Mouse (Mus musculus): Measurements from ENCODE around the gene Dhdds. TPM values are rescaled to one million over a fixed set of nuclear protein-coding genes. Genes with fewer than 3 reads are reported as not detected.
A peak's percentile ranks its signal among the peaks of the same experiment; 100 is the strongest.

Gene Dhdds
- total RNA-seq (2021): 10 to 100 TPM; 57.9 to 65.2 TPM
- long read RNA-seq, experiment 1, partial matches to known transcripts: 2 of 25 reads
- long read RNA-seq, experiment 1, other reads (novel, unspliced or antisense): 12 of 25 reads
- long read RNA-seq, experiment 2, partial matches to known transcripts: 0 of 24 reads
- long read RNA-seq, experiment 2, other reads (novel, unspliced or antisense): 13 of 24 reads

DNA sequence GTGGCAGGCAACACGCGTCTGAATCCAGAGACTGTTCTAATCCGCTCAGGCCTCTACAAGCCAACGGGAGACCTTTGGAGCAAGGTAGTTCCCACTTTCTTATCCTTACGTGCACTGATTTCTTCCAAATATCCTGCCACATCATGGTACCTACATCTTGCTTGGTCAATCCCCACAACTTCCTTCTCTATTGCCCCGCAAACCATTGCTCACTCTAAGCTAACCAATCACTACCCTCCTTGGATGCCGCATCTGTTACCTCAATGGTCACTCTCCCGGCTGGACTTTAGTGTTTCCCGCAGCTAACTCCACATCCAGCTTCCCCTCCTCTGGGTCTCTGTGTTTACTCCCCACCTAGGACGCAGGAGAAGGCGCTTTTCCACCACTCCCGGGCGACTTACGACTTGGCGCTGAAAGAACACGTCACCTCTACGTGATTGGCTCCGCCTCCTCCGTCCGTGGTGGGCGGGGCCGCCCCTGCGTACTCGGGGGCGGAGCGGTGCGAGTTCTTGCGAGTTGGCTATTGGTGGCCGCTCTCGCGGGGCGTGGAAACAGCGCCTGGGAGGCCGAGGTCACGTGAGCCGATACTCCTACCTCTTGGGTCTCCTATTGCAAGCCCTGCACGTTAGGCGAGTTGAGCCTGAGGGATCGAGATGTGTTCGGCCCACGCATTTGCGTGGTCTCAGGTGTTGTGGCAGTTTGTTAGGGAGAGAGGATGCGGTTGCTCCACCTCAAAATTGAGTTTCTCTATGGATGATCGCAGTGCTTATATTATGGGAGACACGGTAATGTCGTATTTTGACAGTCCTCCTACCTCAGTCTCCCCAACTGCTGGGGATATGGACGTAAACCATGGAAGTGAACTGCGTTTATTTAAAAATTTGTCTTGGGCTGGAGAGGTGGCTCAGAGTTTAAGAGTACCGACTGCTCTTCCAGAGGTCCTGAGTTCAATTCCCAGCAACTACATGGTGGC lies at the start of gene Dhdds:
TSS of gene Dhdds (minus strand) at position 453 of the 973 bp plus-strand sequence.
- DNase-seq (ENCODE audit: low spot score in 2 of 2): peak; percentile 92 to 95

- no peak for DNase-seq (ENCODE audit: low spot score in 2 of 2)
Observed at GRCm38 (mm10) chr4:134047648-134048047, 46.9 kb upstream of the Dhdds start.

DNA sequence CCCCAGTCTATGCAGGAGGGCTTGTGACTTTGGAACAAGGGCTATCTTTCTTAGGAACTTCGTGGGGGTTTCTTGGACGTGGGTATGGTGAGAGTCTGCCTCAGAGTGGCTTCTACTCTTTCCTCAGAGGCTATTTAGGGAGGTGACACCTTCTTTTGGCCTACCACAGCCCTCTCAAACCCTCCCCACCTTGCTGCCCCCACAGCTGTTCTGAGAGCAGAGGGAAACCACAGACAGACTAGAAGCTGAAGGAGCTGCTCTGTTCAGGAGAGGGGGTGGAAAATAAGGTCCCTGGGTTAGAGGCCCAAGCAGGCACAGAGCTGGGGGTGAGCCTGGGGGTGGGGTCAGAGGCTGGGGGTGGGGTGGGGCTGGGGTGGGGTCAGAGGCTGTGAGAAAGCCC lies 42.3 kb upstream of the Dhdds start:
- no peak for DNase-seq (ENCODE audit: low spot score in 2 of 2)

DNA sequence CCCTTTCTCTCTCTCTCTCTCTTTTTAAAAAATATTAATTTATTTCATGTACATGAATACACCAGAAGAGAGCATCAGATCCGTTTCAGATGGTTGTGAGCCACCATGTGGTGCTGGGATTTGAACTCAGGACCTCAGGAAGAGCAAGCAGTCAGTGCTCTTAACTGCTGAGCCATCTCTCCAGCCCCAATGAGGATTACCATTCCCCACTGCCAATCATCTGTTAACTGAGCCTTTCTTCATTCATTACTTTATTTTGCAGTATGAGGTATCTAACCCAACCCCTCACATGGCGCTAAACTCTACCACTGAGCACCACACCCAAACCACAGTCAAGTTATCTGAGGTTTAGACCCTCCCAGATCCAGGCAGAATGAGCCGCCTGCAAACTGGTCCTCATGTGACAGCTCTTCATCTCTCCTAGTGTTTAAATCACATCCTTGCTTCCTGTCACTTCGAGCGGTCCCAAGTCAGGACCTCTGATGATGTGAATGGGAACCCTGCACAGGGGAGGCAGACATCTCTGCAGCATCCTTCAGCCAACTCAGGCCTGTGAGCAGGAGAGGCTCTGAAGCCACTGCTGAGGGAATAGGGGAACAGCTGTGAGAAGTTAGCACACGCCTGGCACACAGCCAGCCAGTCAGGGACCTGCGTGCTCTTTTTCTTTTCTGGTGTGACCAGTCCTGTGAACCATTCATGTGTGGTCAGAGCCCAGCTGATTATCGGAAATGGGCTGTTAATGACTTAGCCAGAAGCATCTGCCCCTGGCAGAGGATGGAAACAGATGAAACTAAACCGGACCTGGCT lies 40.8 kb upstream of the Dhdds start:
- DNase-seq (ENCODE audit: low spot score in 2 of 2): no peak

DNA sequence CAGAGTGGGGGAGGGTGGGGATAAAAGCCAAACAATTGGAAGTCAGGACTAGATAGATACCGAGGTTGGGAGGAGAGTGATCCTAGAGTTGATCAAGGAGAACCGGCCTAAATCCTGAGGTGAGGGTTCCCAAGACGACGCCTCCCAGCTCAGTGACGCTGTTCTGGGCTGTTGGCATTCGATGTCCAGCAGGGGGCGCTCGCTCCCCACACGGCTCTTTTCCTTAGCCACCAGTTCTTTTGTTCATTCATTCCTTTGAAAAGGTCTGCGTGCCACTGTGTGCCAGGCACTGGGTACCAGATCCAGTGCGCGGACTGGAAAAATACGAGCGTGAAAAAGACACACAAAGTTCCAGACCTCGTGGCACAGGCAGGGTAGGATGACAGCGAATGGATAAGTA lies 35.2 kb upstream of the Dhdds start:
- peak; percentile 81 to 90 for DNase-seq (ENCODE audit: low spot score in 2 of 2)

DNA sequence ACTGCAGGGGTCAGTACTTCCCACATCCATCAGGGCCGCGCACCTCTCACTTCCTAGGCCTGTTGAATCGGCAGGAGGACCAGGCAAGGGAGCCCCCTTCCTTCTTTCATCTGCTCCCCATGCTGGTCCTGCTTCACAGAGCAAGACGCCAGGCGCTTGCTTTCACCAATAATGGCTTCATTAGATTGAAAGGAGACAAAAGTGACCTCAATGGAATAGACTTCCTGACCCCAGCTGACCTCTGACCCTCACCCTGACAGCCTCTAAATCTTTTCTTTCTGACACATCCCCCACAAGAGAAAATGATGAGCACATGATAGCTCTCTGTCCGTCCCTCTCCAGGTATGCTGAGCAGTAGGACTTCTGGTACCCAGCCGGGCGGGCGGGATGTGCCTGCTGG lies 25.1 kb upstream of the Dhdds start:
- DNase-seq (ENCODE audit: low spot score in 2 of 2): no peak

- peak; percentile 33 to 45 for DNase-seq (ENCODE audit: low spot score in 2 of 2)
Observed at GRCm38 (mm10) chr4:134020621-134021020, 19.9 kb upstream of the Dhdds start.

- DNase-seq (ENCODE audit: low spot score in 2 of 2): no peak
Observed at GRCm38 (mm10) chr4:134019641-134020351, 19.1 kb upstream of the Dhdds start.

DNA sequence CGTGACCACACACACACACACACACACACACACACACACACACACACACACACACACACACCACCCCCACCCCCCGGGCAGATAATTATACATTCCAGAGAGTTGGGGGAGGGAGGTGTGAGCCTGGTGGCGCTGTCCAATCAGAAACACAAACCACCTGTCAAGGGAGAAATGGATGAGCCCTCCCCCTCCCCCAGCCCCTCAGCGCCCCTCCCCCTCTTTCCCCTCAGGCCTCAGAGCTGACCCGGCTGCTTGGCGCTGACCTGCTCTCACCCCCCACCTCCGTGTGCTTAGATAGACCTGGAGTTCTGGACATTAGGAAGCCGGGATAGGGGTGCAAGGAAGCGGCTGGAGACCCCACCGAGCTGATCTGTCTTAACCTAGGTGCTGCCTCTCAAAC lies 18.5 kb upstream of the Dhdds start:
- DNase-seq (ENCODE audit: low spot score in 2 of 2): no peak

GRCm38 (mm10) chr4:134018779-134019145 lies 18.0 kb upstream of the Dhdds start, which contains the start of gene Lin28a:
Gene Lin28a (minus strand): TSS chr4:134018841.
- no peak for DNase-seq (ENCODE audit: low spot score in 2 of 2)

- DNase-seq (ENCODE audit: low spot score in 2 of 2): no peak
Observed at GRCm38 (mm10) chr4:134018038-134018778, 17.5 kb upstream of the Dhdds start.

DNA sequence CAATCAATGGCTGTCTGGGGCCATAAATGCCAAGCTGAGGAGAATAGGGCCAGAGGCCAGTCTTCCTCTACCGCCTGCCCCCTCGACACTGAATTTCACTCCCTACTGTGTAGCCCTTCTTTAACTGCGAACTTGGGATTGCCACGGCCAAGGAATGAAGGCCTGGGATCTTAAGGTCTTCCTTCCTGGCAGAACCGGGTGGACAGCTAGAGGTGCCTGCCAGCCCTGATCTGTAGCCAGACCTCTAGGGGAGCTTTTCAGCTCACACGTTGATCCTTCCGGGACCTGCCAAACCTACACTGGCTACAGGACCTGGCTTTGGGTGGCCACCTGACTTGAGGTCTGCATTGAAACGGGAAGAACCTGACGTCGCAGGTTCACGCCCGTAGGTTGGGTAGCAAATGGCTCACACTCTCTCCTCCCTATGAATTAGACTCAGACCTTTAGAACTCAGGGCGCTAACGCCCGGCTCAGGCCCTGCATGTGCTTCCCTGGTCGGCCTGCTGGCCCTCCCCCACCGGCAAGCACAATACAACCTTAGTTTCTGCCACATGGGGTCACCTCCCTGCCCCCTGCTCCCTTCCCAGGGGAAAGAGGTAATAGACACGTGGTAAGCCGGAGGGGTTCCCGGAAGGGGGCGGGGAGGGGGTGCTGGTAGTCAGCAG lies 16.6 kb upstream of the Dhdds start:
- DNase-seq (ENCODE audit: low spot score in 2 of 2): no peak

DNA sequence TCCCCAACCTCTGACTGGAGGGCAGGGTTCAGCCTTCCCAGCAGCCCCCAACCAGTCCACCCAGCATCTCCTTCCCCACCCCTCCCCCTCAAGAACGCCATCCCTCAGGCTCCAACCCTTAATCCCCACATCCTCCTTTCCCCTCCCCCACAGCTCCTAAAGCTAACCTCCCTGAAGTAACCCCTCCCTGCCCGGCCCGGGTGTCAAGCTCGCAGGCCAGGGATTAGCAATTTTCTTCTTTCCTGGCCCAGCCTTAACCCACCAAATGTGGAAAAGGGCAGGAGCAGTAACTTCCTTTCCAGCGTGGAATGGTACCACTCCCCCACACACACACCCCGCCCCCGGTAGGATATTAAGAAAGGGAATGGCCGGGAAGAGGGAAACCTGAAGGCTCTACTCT lies 16.0 kb upstream of the Dhdds start:
- no peak for DNase-seq (ENCODE audit: low spot score in 2 of 2)

DNA sequence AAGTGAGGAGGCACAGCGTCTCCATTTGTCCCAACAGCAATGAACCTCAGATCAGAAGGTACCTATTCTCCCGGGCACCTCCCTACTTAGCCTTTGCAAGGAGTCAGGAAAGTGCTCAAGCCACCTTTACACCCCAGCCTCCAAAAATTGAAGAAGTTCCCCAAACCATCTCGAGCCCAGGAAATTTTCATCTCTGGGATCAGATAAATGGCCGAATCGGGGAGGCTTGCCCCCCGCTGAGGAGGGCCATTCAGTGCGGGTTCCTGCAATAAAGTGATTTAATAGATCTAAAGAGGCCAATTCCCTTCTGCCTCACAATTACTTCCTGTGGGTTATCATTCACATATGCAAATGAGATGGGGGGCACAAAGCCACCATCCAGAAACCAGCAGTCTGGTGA lies 15.5 kb upstream of the Dhdds start:
- no peak for DNase-seq (ENCODE audit: low spot score in 2 of 2)

DNA sequence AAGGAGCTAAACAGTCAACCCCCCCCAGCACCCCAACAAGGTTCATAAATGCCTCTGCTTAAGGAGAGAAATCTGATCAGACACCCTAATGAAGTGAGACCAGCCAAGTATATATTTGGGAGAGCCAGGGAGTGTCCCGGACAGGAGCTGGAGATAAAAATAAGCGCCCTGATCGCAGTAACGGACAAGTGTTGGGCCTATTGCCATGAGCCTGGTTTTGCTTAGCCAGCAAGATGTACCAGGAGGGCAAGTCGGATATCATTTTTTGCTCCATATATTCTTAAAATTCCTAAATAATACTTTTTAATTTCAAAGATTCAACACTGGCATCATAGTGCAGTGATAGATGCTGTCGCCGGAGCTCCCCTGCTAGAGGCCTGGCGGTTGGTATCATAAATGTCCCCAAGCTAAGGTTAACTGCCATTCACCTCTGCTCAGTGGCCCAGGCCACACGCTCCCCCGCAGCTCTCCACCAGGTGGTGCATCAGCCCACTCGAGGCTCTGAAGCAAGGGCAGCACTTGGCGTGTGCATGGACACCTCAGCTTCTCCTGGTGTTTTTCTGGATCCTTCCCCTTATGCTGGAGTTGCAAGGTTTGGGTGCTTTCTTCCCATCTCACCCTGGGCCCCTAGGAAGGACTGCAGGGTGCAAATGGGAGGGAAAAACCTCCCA lies 12.3 kb upstream of the Dhdds start:
- no peak for DNase-seq (ENCODE audit: low spot score in 2 of 2)

DNA sequence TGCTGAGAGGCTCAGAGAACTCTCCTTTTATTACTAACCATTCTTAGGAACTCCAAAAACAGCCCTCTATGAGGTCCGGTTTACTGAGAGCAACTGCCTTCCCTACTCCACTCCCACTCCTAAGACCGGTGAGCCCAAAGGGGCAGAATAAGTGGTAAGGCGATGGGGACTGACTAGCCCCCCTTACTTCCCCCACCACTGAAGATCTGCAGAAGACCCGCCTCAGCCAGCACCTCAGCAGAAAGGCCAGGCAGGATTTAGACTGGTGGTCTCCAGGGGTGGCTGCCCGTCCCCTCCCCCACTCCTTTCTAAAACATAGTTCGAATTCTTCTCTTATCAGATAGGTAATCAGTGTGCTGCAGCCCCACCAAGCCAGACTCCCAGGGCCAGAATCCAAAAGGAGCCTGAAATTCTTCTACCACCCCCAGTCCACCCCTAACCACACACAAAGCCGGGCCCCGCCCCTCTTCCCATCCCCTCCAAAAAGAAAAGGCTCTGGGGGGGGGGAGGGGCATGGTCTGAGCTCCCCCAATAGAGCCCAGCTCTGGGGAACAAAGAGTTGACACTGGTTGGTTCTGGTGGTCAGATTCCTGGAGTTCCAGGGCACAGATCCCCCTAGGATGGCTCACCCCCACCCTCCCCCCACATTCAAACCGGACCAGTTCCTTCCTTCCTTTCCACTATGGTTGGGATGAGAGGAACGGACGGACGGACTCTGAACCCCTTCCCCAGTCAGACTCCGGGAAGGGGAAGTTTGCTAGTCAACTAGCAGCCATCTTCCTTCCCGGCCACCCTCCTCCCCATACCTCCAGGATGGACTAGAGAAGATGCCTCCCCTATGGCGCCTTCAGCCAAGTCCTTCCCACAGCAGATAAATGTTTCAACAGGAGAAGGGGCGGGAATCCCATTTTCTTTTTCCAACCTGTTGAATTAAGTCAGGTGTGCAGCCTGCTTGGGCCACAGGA lies 11.0 kb upstream of the Dhdds start:
- DNase-seq (ENCODE audit: low spot score in 2 of 2): no peak

GRCm38 (mm10) chr4:134009709-134010108 lies 9.0 kb upstream of the Dhdds start:
- DNase-seq (ENCODE audit: low spot score in 2 of 2): no peak

DNA sequence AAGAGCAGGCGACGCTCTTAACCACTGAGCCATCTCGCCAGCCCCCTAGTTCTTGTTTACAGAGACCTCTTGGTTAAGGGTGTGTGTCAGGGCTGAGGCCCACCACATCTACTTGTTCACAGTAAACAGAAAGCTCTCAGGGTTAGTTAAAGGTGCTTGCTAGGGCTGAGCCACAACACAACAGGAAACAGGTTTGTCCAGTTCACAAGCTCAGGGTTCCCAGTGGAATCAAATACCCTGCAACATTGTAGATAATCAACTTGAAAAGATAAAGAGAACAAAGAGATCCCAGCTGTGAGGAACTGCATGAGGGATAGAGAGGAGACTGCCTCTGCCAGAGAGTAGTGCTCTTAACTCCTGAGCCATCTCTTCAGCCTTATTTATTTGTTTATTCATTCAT lies 6.1 kb upstream of the Dhdds start:
- no peak for DNase-seq (ENCODE audit: low spot score in 2 of 2)
